In genomic region chr6:128381254-128381653, GRCm38 (mm10) we compare ENCODE assay signal across 36 mouse cellular contexts. TPM values are rescaled to one million over a fixed set of nuclear protein-coding genes. Genes with fewer than 3 reads are reported as not detected.
DNase-seq lines count a peak whose midpoint lies in the region; ATAC-seq and TF ChIP-seq lines count a peak whose summit lies in the region.
"Had no signal": no experiment of that assay in that cellular context is flagged by ENCODE, and none has a peak within 500 bp of the region (broad histone marks: within the 10 kb centered on the region; RNA-seq: fewer than 3 reads in every experiment).

No protein-coding gene starts in this region.

- DNase-seq in B cell, adult 2 months: peak; percentile 23 to 26
- peak; percentile 51 for DNase-seq in splenic B cell, adult 2 months (ENCODE audit: low read depth, low spot score)
- no peak for DNase-seq in gastrocnemius, adult 2 months
- no peak for DNase-seq in left cerebral cortex, postnatal 10 days (ENCODE audit: extremely low spot score in 1 of 2, low spot score in 2 of 2)
- DNase-seq: adrenal gland, adult 2 months; adrenal gland, postnatal 14 days; cerebellum, adult 18-20 months; cerebellum, adult 9-10 months; cerebellum, postnatal 14 days; embryo, embryonic 11 days; forebrain, postnatal 0 days; gastrocnemius, postnatal 25 days; heart, adult 2 months; kidney, adult 11 months had no signal

- WGBS in hindbrain, embryonic 12.5 days: 84% methylated on average over 3 of the region's 3 CpGs

- H3K4me2 ChIP-seq in hindbrain, embryonic 12.5 days (replicated peaks): no peak overlapping the region
- H3K4me2 ChIP-seq: forebrain, embryonic 13.5 days; hindbrain, embryonic 13.5 days; intestine, embryonic 15.5 days had no signal

- no peaks in the 10 kb centered on the region for H3K36me3 ChIP-seq in splenic B cell, adult 2 months (ENCODE audit: control insufficient read depth, insufficient read depth, low read length, poor library complexity, severe bottlenecking)
- 0 out of 2 replicates have a peak, but pooled peaks cover 6% of the 10 kb centered on the region for H3K36me3 ChIP-seq in hindbrain, embryonic 12.5 days
- H3K36me3 ChIP-seq: hindbrain, embryonic 13.5 days had no signal

- H3K9me3 ChIP-seq in hindbrain, embryonic 12.5 days (replicated peaks): no peaks in the 10 kb centered on the region
- H3K9me3 ChIP-seq: forebrain, embryonic 10.5 days; forebrain, embryonic 13.5 days; G1E; heart, embryonic 10.5 days; hindbrain, embryonic 13.5 days; intestine, embryonic 15.5 days had no signal

- ATAC-seq in common myeloid progenitor, adult 5-6 weeks (replicated peaks; ENCODE audit: low read depth, poor library complexity, severe bottlenecking): peak; percentile 72
- peak; percentile 76 for ATAC-seq in megakaryocyte progenitor cell, adult 5-6 weeks (replicated peaks; ENCODE audit: poor library complexity)
- ATAC-seq in hindbrain, embryonic 12.5 days (ENCODE audit: low FRiP score): no peak
- ATAC-seq: forebrain, embryonic 13.5 days; forebrain, postnatal 0 days; hindbrain, embryonic 16.5 days; intestine, embryonic 15.5 days; Patski had no signal

- no peak overlapping the region for H3K4me3 ChIP-seq in hindbrain, embryonic 12.5 days
- no peak overlapping the region for H3K4me3 ChIP-seq in gastrocnemius, adult 2 months
- H3K4me3 ChIP-seq: forebrain, embryonic 10.5 days; forebrain, embryonic 13.5 days; heart, adult 2 months; heart, embryonic 10.5 days; hindbrain, embryonic 13.5 days; intestine, embryonic 15.5 days had no signal

- H3K4me1 ChIP-seq in hindbrain, embryonic 12.5 days: no peaks in the 10 kb centered on the region
- H3K4me1 ChIP-seq: forebrain, embryonic 10.5 days; forebrain, embryonic 13.5 days; heart, embryonic 10.5 days; hindbrain, embryonic 13.5 days; intestine, embryonic 15.5 days had no signal

- H3K27me3 ChIP-seq in splenic B cell, adult 2 months (ENCODE audit: control insufficient read depth, insufficient read depth, low read length, poor library complexity, severe bottlenecking): no peaks in the 10 kb centered on the region
- H3K27me3 ChIP-seq in hindbrain, embryonic 12.5 days: no peaks in the 10 kb centered on the region
- H3K27me3 ChIP-seq: forebrain, embryonic 13.5 days; hindbrain, embryonic 13.5 days; intestine, embryonic 15.5 days; Patski had no signal

- TF ChIP-seq CTCF in gastrocnemius, adult 2 months (IDR thresholded peaks at IDR 0.05): no peak

- H3K9ac ChIP-seq in hindbrain, embryonic 12.5 days: no peak overlapping the region
- H3K9ac ChIP-seq: forebrain, embryonic 13.5 days; forebrain, postnatal 0 days; hindbrain, embryonic 13.5 days; intestine, embryonic 15.5 days had no signal

- intact Hi-C loops in gastrocnemius, adult 2 months (cut with DNase I): loop anchor here (2.0 kb wide), 1 partner anchor 30 kb away; no protein-coding TSS in a partner anchor
- intact Hi-C loops in left cerebral cortex, postnatal 10 days (cut with DNase I): no loop called here

- no peak overlapping the region for H3K27ac ChIP-seq in hindbrain, embryonic 12.5 days
- no peak overlapping the region for H3K27ac ChIP-seq in gastrocnemius, adult 2 months
- H3K27ac ChIP-seq: forebrain, embryonic 10.5 days; forebrain, embryonic 13.5 days; heart, adult 2 months; heart, embryonic 10.5 days; hindbrain, embryonic 13.5 days; intestine, embryonic 15.5 days had no signal

RNA-seq across cellular contexts. Expression of gene Gm44596, which starts 6.0 kb away (rescaled TPM):
- total RNA-seq in common myeloid progenitor, adult 5-6 weeks (2017): not detected in 2 replicates
- not detected in 2 replicates for total RNA-seq in megakaryocyte progenitor cell, adult 5-6 weeks (2015)
- total RNA-seq in megakaryocyte progenitor cell, adult 5-6 weeks (2017): not detected in 2 replicates
- polyA plus RNA-seq in hindbrain, embryonic 12.5 days (2016; fragmentation: Nextera tagmentation; extraction: Ambion mirVana): not detected in 2 replicates
- total RNA-seq in gastrocnemius, adult 2 months (2021): not detected
- not detected for total RNA-seq in left cerebral cortex, postnatal 10 days (2021)
- total RNA-seq: adrenal gland, adult 2 months; adrenal gland, postnatal 14 days; adrenal gland, postnatal 4 days; forebrain, postnatal 0 days; G1E; gastrocnemius, adult 8-10 months; gastrocnemius, postnatal 25 days; heart, adult 2 months; heart, postnatal 25 days; hematopoietic stem cell, adult 5-6 weeks had no signal
- polyA plus RNA-seq: adrenal gland, adult 2 months; brain, embryonic 14.5 days; embryonic facial prominence, embryonic 11.5 days; embryonic facial prominence, embryonic 14.5 days; forebrain, embryonic 10.5 days; forebrain, embryonic 13.5 days; forebrain, postnatal 0 days; frontal cortex, adult 2 months; G1E; gonadal fat pad, adult 2 months; heart, adult 2 months; heart, embryonic 10.5 days; heart, embryonic 14.5 days; heart, postnatal 0 days; hindbrain, embryonic 13.5 days; hindbrain, embryonic 16.5 days; intestine, embryonic 15.5 days; Patski had no signal

RNA-seq across cellular contexts. Expression of gene Tex52, which starts 6.0 kb away (rescaled TPM):
- total RNA-seq in common myeloid progenitor, adult 5-6 weeks (2017): not detected in 2 replicates
- not detected in 2 replicates for total RNA-seq in megakaryocyte progenitor cell, adult 5-6 weeks (2015)
- 0.30 TPM in 1 of 2 replicates, not detected in the other for total RNA-seq in megakaryocyte progenitor cell, adult 5-6 weeks (2017)
- 0.65 and 0.76 TPM in 2 replicates for polyA plus RNA-seq in hindbrain, embryonic 12.5 days (2016; fragmentation: Nextera tagmentation; extraction: Ambion mirVana)
- total RNA-seq in gastrocnemius, adult 2 months (2021): not detected
- not detected for total RNA-seq in left cerebral cortex, postnatal 10 days (2021)
- total RNA-seq: adrenal gland, adult 2 months; adrenal gland, postnatal 14 days; adrenal gland, postnatal 4 days; forebrain, postnatal 0 days; gastrocnemius, adult 8-10 months; gastrocnemius, postnatal 25 days; heart, adult 2 months; heart, postnatal 25 days; hematopoietic stem cell, adult 5-6 weeks had no signal
- polyA plus RNA-seq: adrenal gland, adult 2 months; G1E; heart, postnatal 0 days had no signal

RNA-seq across cellular contexts. Expression of gene Nrip2, which starts 17.8 kb away (rescaled TPM):
- total RNA-seq in common myeloid progenitor, adult 5-6 weeks (2017): under 0.01 TPM in 1 of 2 replicates, not detected in the other
- total RNA-seq in megakaryocyte progenitor cell, adult 5-6 weeks (2015): not detected in 2 replicates
- not detected in 2 replicates for total RNA-seq in megakaryocyte progenitor cell, adult 5-6 weeks (2017)
- polyA plus RNA-seq in hindbrain, embryonic 12.5 days (2016; fragmentation: Nextera tagmentation; extraction: Ambion mirVana): 4.1 and 5.6 TPM in 2 replicates
- 1 to 10 TPM; 1.5 to 1.7 TPM for total RNA-seq in gastrocnemius, adult 2 months (2021)
- 1 to 10 TPM; 5.3 to 5.8 TPM for total RNA-seq in left cerebral cortex, postnatal 10 days (2021)
- total RNA-seq: hematopoietic stem cell, adult 5-6 weeks had no signal
- polyA plus RNA-seq: G1E had no signal

RNA-seq across cellular contexts. Expression of gene Foxm1, which starts 18.5 kb away (rescaled TPM):
- total RNA-seq in common myeloid progenitor, adult 5-6 weeks (2017): 10.9 and 19.5 TPM in 2 replicates
- 40.3 and 41.8 TPM in 2 replicates for total RNA-seq in megakaryocyte progenitor cell, adult 5-6 weeks (2015)
- 12.3 and 15.5 TPM in 2 replicates for total RNA-seq in megakaryocyte progenitor cell, adult 5-6 weeks (2017)
- polyA plus RNA-seq in hindbrain, embryonic 12.5 days (2016; fragmentation: Nextera tagmentation; extraction: Ambion mirVana): 36.1 and 40.3 TPM in 2 replicates
- under 1 TPM; 0.10 to 0.22 TPM for total RNA-seq in gastrocnemius, adult 2 months (2021)
- total RNA-seq in left cerebral cortex, postnatal 10 days (2021): 1 to 10 TPM; 4.5 to 4.8 TPM

RNA-seq across cellular contexts. Expression of gene Rhno1, which starts 18.5 kb away (rescaled TPM):
- total RNA-seq in common myeloid progenitor, adult 5-6 weeks (2017): 39.5 and 43.8 TPM in 2 replicates
- total RNA-seq in megakaryocyte progenitor cell, adult 5-6 weeks (2015): 53.5 and 71.5 TPM in 2 replicates
- total RNA-seq in megakaryocyte progenitor cell, adult 5-6 weeks (2017): 47.8 and 54.8 TPM in 2 replicates
- polyA plus RNA-seq in hindbrain, embryonic 12.5 days (2016; fragmentation: Nextera tagmentation; extraction: Ambion mirVana): 138 and 142 TPM in 2 replicates
- 1 to 10 TPM; 5.0 to 6.0 TPM for total RNA-seq in gastrocnemius, adult 2 months (2021)
- total RNA-seq in left cerebral cortex, postnatal 10 days (2021): 10 to 100 TPM; 19.8 to 21.5 TPM

Comparison
In these comparisons a context has a peak if more than half of its experiments do, and no peak if none do; other contexts are left out.
1. DNase-seq: peak in B cell, adult 2 months (2 of 2) and splenic B cell, adult 2 months (single experiment); none in gastrocnemius, adult 2 months (single experiment) and left cerebral cortex, postnatal 10 days (0 of 2).